Mouse (Mus musculus) E14TG2a.4 (cell line): ENCODE measurements around the gene Cd300lb.

Source experiments
- CTCF ChIP-seq: conservative IDR thresholded peaks from 2 replicates; pipeline ENCODE4 v1.5.1; 2014; ENCODE audit warnings: low read length
- NANOG ChIP-seq: IDR thresholded peaks from 2 replicates; pipeline ENCODE4 v1.6.1; 2014; ENCODE audit warnings: borderline replicate concordance, low read length, mixed read lengths
- POU5F1 ChIP-seq: IDR thresholded peaks from 2 replicates; pipeline ENCODE4 v1.6.1; 2014; ENCODE audit warnings: low read length, borderline replicate concordance

DNA sequence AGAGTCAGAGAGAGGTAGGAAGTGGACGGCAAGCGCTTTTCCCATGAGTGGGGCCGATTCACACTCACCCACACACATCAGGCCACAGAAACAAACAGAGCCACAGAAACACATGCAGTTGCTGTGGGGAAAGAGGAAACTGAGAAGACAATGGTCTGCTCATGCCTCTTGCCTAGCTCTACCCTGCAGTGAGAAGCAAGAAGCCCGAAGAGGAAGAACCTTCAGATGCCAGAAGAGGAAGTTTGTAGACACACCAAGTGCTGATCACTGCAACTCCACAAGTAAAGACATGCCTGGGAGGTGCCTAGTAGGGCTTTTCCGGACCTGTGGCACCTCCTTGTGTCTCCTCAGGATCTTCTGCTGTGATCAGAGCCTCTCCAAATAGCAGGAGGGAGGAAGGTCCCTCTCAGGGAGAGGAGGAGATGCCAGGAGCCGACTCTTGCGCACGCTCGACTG lies 34.6 kb upstream of the Cd300lb start, which contains the start of gene Cd300c:
- no peak for TF ChIP-seq CTCF
- TF ChIP-seq NANOG = no peak
- TF ChIP-seq POU5F1 = no peak
